Mouse (Mus musculus) G1E (cell line): ENCODE data around the gene Itgav.

Experiments
- CTCF ChIP-seq: IDR thresholded peaks from 2 replicates; pipeline ENCODE4 v1.5.1; 2012; ENCODE audit warnings: low read depth, low read length, inconsistent platforms, mixed read lengths
- GATA1 ChIP-seq: IDR thresholded peaks from 2 replicates; pipeline ENCODE4 v1.6.1; 2012; ENCODE audit warnings: borderline replicate concordance, low read length, inconsistent platforms, mixed read lengths
- POLR2AphosphoS5 ChIP-seq: IDR thresholded peaks from 2 replicates; pipeline ENCODE4 v1.6.1; 2012; ENCODE audit warnings: low read depth, low read length, inconsistent platforms; ENCODE audit not compliant: insufficient replicate concordance
- TAL1 ChIP-seq: conservative IDR thresholded peaks from 2 replicates; pipeline ENCODE4 v1.6.1; 2012; ENCODE audit warnings: low read depth, low read length, inconsistent platforms, mixed read lengths

GRCm38 (mm10) chr2:83814009-83814408, 89.8 kb downstream of the Itgav start:
- TF ChIP-seq CTCF (no peak), GATA1 (no peak), POLR2AphosphoS5 (no peak), TAL1 (no peak)
